Mouse (Mus musculus) liver, adult 2 months (tissue): ENCODE measurements around the gene Pigm.

Experiments used
- CTCF ChIP-seq: fragments of 200-500 bp; IDR thresholded peaks from 2 replicates; pipeline ENCODE4 v1.5.1; 2011; ENCODE audit warnings: low read depth, low read length, control low read depth
- POLR2A ChIP-seq: fragments of 200-500 bp; IDR thresholded peaks from 2 replicates; pipeline ENCODE4 v1.6.1; 2011; ENCODE audit warnings: low read length, control low read depth; ENCODE audit not compliant: insufficient read depth; ENCODE audit errors: extremely low read depth

GRCm38 (mm10) chr1:172349504-172349903, 26.8 kb upstream of the Pigm start:
- no peak for TF ChIP-seq CTCF
- no peak for TF ChIP-seq POLR2A
